Mouse (Mus musculus) liver, postnatal 0 days (tissue): Measurements from ENCODE around the gene Ppp2r3d.

ENCODE experiments used
- CTCF ChIP-seq: sonication (generic); IDR thresholded peaks from 2 replicates; pipeline ENCODE4 v1.5.1; 2016; ENCODE audit warnings: antibody characterized with exemption, low read depth
- EP300 ChIP-seq: IDR thresholded peaks from 2 replicates; pipeline ENCODE4 v1.6.1; 2016; ENCODE audit warnings: antibody characterized with exemption, low read depth, mild to moderate bottlenecking

DNA sequence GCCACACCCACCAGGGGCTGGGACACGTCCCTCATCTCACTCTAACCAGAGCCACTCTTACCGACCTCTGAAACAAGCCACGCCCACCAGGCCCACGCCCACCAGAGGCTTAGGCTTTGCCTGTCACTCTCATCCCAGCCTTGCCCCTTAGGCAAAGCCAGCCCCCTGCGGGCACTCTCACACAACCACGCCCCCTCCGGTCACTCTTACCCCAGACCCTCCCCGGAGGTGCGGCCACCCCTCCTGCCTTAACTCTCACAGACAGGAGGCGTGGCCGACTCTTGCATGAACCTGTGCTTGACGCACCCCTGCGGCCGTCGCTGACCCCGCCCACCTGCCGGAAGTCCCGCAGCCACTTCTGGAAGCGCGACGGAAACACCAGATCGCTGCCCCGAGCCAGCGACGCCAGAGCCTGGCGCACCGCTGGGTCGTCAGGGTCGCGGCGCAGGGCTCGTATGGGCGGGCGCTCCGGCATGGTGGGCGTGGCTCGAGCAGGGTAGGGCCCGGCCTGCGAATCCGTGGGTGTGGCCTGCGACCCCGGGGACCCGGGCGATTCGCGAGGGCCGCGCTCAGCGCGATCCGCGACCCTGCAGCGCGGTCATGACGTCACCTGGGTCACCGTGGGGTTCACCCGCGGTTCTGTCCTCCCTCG, 53.7 kb downstream of the Ppp2r3d start:
- TF ChIP-seq EP300, result peak; percentile 41; the same call in 1 of the 2 replicates
- TF ChIP-seq CTCF, result no peak; the same call in 1 of the 2 replicates
